Mouse (Mus musculus): ENCODE results near the gene Hlx. TPM values are rescaled to one million over a fixed set of nuclear protein-coding genes. Genes with fewer than 3 reads are reported as not detected.

The Hlx gene
- polyA plus RNA-seq (2015; fragmentation: Nextera tagmentation; extraction: Ambion mirVana) = 8.3 and 9.7 TPM in 2 replicates

DNA sequence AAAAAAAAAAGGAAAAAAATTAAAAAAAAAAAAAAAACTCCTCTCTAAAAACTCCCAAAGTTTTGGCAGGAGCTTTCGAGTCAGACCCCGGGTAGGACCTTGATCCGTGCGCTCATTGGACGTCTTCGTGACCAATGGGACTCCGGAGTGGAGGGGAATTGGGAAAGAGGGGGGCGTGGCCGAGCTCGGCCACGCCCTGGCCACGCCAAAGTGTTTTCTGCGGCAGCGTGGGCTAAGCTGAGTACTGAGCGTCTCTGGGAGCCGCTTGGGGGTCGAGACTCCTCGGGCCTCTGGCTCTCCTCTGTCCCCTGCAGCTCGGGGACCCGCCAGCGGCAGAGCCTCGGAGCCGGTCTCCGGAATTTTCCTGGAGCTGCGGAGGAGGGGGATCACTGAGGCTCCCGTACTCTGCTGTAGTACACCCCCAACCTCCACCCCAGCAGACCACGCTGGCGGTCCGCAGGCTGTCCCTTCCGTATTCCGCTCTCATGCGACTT is at the start of gene Hlx:
Hlx (minus strand) TSS at position 64 of the 494 bp plus-strand sequence.
- Histone ChIP-seq H3K27me3 (ENCODE audit: insufficient read depth, low read length) (peaks cover 64% of the 10 kb centered on the region), H3K9ac (replicated peaks) (peak within 1 kb of the TSS; percentile 81), H3K36me3 (replicated peaks; ENCODE audit: insufficient read depth, low read length) (peaks cover 4% of the 10 kb centered on the region; the same call in 1 of the 2 replicates), H3K4me2 (ENCODE audit: low read depth, low read length) (peak within 1 kb of the TSS; percentile 78), H3K4me3 (ENCODE audit: low read depth, low read length) (peak within 1 kb of the TSS; percentile 72), H3K27ac (ENCODE audit: low read depth) (peak within 1 kb of the TSS; percentile 93), H3K4me1 (ENCODE audit: insufficient read depth) (peaks cover 11% of the 10 kb centered on the region; the same call in 1 of the 2 replicates), H3K9me3 (ENCODE audit: low read length) (no peaks in the 10 kb centered on the region)
- ATAC-seq (peak; percentile 78), DNase-seq (peak; percentile 87)
- no peak for TF ChIP-seq EP300 (IDR thresholded peaks at IDR 0.05; ENCODE audit: low read depth)
- no peak for TF ChIP-seq CTCF (IDR thresholded peaks at IDR 0.05; ENCODE audit: low read depth)
- under 1% methylated on average over 32 of the region's 32 CpGs for WGBS (ENCODE audit: insufficient replicate concordance)

GRCm38 (mm10) chr1:184782161-184782513 is 49.7 kb upstream of the Hlx start:
- H3K27ac ChIP-seq (ENCODE audit: low read depth) = no peak overlapping the region
- no peak; the same call in 1 of the 2 replicates for ATAC-seq
- H3K4me2 ChIP-seq (ENCODE audit: low read depth, low read length) = no peak overlapping the region

GRCm38 (mm10) chr1:184781286-184782160 is 49.1 kb upstream of the Hlx start:
- H3K4me2 ChIP-seq (ENCODE audit: low read depth, low read length) = no peak overlapping the region
- H3K9me3 ChIP-seq (ENCODE audit: low read length) = no peaks in the 10 kb centered on the region
- no peak for DNase-seq
- H3K27ac ChIP-seq (ENCODE audit: low read depth) = peak overlapping the region; percentile 22; the same call in 1 of the 2 replicates
- 43% methylated on average over 10 of the region's 10 CpGs for WGBS (ENCODE audit: insufficient replicate concordance)
- no peak overlapping the region for H3K9ac ChIP-seq (replicated peaks)
- no peak overlapping the region for H3K4me3 ChIP-seq (ENCODE audit: low read depth, low read length)
- peaks cover 7% of the 10 kb centered on the region for H3K4me1 ChIP-seq (ENCODE audit: insufficient read depth)
- ATAC-seq = peak; percentile 50
- TF ChIP-seq CTCF (IDR thresholded peaks at IDR 0.05; ENCODE audit: low read depth) (no peak), EP300 (IDR thresholded peaks at IDR 0.05; ENCODE audit: low read depth) (peak; percentile 73)
- no peaks in the 10 kb centered on the region for H3K36me3 ChIP-seq (replicated peaks; ENCODE audit: insufficient read depth, low read length)
- H3K27me3 ChIP-seq (ENCODE audit: insufficient read depth, low read length) = no peaks in the 10 kb centered on the region

More at GRCm38 (mm10) chr1:184782161-184782513, 49.7 kb upstream of the Hlx start:
- TF ChIP-seq EP300 (IDR thresholded peaks at IDR 0.05; ENCODE audit: low read depth) (no peak), CTCF (IDR thresholded peaks at IDR 0.05; ENCODE audit: low read depth) (no peak)
- H3K27me3 ChIP-seq (ENCODE audit: insufficient read depth, low read length) = no peaks in the 10 kb centered on the region
- H3K4me3 ChIP-seq (ENCODE audit: low read depth, low read length) = no peak overlapping the region
- no peak for DNase-seq
- H3K9me3 ChIP-seq (ENCODE audit: low read length) = no peaks in the 10 kb centered on the region
- WGBS (ENCODE audit: insufficient replicate concordance) = 69% methylated on average over 14 of the region's 14 CpGs
- no peaks in the 10 kb centered on the region for H3K36me3 ChIP-seq (replicated peaks; ENCODE audit: insufficient read depth, low read length)
- no peak overlapping the region for H3K9ac ChIP-seq (replicated peaks)
- peaks cover 7% of the 10 kb centered on the region for H3K4me1 ChIP-seq (ENCODE audit: insufficient read depth)

DNA sequence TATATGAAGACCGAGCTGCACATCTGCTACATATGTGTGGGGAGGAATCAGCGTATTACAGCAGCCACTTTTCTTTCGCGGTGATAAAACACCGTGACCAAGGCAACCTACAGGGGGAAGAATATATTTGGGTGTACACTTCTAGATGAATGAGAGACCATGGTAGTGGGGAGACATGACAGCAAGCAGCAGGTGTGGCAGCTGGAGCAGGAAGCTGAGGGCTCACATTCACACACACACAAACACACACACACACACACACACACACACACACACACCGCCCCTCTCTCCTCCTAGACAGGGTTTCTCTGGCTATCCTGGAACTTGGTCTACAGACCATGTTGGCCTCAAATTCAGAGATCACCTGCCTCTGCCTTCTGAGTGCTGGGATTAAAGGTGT is 45.7 kb upstream of the Hlx start:
- TF ChIP-seq EP300 (IDR thresholded peaks at IDR 0.05; ENCODE audit: low read depth) (no peak), CTCF (IDR thresholded peaks at IDR 0.05; ENCODE audit: low read depth) (no peak)
- 85% methylated on average over 6 of the region's 6 CpGs for WGBS (ENCODE audit: insufficient replicate concordance)
- H3K27me3 ChIP-seq (ENCODE audit: insufficient read depth, low read length) = no peaks in the 10 kb centered on the region
- no peak overlapping the region for H3K4me3 ChIP-seq (ENCODE audit: low read depth, low read length)
- H3K36me3 ChIP-seq (replicated peaks; ENCODE audit: insufficient read depth, low read length) = no peaks in the 10 kb centered on the region
- ATAC-seq (no peak), DNase-seq (no peak)
- no peaks in the 10 kb centered on the region for H3K9me3 ChIP-seq (ENCODE audit: low read length)
- no peak overlapping the region for H3K9ac ChIP-seq (replicated peaks)
- H3K4me1 ChIP-seq (ENCODE audit: insufficient read depth) = peaks cover 7% of the 10 kb centered on the region
- no peak overlapping the region for H3K4me2 ChIP-seq (ENCODE audit: low read depth, low read length)
- no peak overlapping the region for H3K27ac ChIP-seq (ENCODE audit: low read depth)

DNA sequence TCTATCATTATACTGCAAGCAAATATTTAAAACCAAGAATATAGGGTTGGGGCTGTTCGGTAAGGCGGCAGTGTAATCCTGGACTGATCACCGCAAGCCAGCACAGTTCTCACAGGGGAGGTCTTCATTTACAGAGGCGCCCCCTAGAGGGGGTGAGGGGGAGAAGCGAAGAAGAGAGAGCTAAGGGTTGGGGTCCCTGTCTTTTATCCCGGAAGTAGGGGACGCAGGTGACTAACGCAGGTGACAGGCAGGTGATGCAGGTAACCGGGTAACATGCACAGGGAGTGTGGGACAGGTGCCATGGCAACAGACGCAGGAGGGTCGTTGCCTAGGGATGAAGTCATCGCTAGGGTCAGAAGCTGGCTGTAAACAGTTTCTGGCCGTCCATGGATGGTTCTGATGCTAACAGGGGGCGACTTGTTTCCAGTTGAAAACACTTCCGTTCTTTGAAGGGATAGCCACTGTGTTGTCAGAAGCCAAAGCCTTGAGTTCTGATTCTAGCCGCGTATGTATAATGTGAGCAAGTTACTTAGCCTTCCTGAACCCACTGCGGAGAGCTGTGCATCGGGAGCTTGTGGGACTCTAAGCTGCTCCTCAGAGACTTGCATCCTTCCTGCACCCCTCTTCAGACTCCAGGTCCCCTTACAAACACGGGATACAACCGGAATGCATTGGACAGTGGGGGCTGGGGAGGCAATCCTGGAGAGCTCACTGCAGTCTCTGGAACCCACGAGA is 44.8 kb upstream of the Hlx start:
- no peak for DNase-seq

DNA sequence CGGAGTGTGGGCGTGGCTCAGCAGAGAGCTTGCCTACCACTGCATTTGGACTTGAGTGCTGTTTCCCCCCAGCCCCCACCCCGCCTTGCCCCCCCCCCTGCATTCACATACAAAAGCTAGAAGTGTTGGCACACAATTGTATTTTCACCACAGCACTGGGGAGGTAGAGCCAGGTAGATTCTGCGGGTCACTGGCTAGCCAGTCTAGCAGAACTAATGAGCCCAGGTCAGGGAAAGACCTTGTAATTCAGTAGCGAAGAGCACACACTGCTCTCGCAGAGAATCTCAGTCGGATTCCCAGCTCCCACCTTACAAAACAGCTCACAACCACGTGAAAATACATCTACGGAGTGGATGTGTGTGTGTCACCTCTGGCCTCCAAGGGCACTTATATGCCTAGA is 42.9 kb upstream of the Hlx start:
- no peak overlapping the region for H3K4me2 ChIP-seq (ENCODE audit: low read depth, low read length)
- no peak overlapping the region for H3K27ac ChIP-seq (ENCODE audit: low read depth)
- H3K9ac ChIP-seq (replicated peaks) = no peak overlapping the region
- 56% methylated on average over 9 of the region's 9 CpGs for WGBS (ENCODE audit: insufficient replicate concordance)
- no peaks in the 10 kb centered on the region for H3K36me3 ChIP-seq (replicated peaks; ENCODE audit: insufficient read depth, low read length)
- DNase-seq (no peak), ATAC-seq (no peak)
- no peaks in the 10 kb centered on the region for H3K27me3 ChIP-seq (ENCODE audit: insufficient read depth, low read length)
- H3K4me3 ChIP-seq (ENCODE audit: low read depth, low read length) = no peak overlapping the region
- H3K4me1 ChIP-seq (ENCODE audit: insufficient read depth) = peaks cover 7% of the 10 kb centered on the region
- no peaks in the 10 kb centered on the region for H3K9me3 ChIP-seq (ENCODE audit: low read length)
- TF ChIP-seq CTCF (IDR thresholded peaks at IDR 0.05; ENCODE audit: low read depth) (no peak), EP300 (IDR thresholded peaks at IDR 0.05; ENCODE audit: low read depth) (no peak)

More for the DNA sequence above, 44.8 kb upstream of the Hlx start:
- H3K27me3 ChIP-seq (ENCODE audit: insufficient read depth, low read length) = no peaks in the 10 kb centered on the region
- H3K4me3 ChIP-seq (ENCODE audit: low read depth, low read length) = no peak overlapping the region
- H3K36me3 ChIP-seq (replicated peaks; ENCODE audit: insufficient read depth, low read length) = no peaks in the 10 kb centered on the region
- H3K4me1 ChIP-seq (ENCODE audit: insufficient read depth) = peaks cover 7% of the 10 kb centered on the region
- WGBS (ENCODE audit: insufficient replicate concordance) = 30% methylated on average over 22 of the region's 22 CpGs
- H3K9ac ChIP-seq (replicated peaks) = no peak overlapping the region
- H3K27ac ChIP-seq (ENCODE audit: low read depth) = no peak overlapping the region
- no peak overlapping the region for H3K4me2 ChIP-seq (ENCODE audit: low read depth, low read length)
- H3K9me3 ChIP-seq (ENCODE audit: low read length) = no peaks in the 10 kb centered on the region
- TF ChIP-seq EP300 (IDR thresholded peaks at IDR 0.05; ENCODE audit: low read depth) (no peak), CTCF (IDR thresholded peaks at IDR 0.05; ENCODE audit: low read depth) (peak; percentile 28; the same call in 1 of the 2 replicates)
- no peak for ATAC-seq
